Comparison of ENCODE assay signal across 9 mouse cellular contexts in genomic region chr11:96007516-96008235, GRCm38 (mm10). TPM values are rescaled to one million over a fixed set of nuclear protein-coding genes. Genes with fewer than 3 reads are reported as not detected.
DNase-seq lines count a peak whose midpoint lies in the region; ATAC-seq and TF ChIP-seq lines count a peak whose summit lies in the region.
"Had no signal": no experiment of that assay in that cellular context is flagged by ENCODE, and none has a peak within 500 bp of the region (broad histone marks: within the 10 kb centered on the region; RNA-seq: fewer than 3 reads in every experiment).

No protein-coding gene starts in this region.

- H3K4me1 ChIP-seq in testis, adult 2 months (ENCODE audit: control insufficient read depth, insufficient read depth, low read length) = peaks cover 9% of the 10 kb centered on the region
- peaks cover 9% of the 10 kb centered on the region for H3K4me1 ChIP-seq in hindbrain, embryonic 16.5 days (ENCODE audit: control insufficient read depth, insufficient read depth, low read depth, low read length)
- peaks cover 15% of the 10 kb centered on the region for H3K4me1 ChIP-seq in midbrain, embryonic 11.5 days (ENCODE audit: control insufficient read depth, insufficient read depth, low read length)

- H3K27ac ChIP-seq in testis, adult 2 months (ENCODE audit: control insufficient read depth, insufficient read depth, low read depth, low read length) = no peak overlapping the region
- peak overlapping the region; percentile 81 for H3K27ac ChIP-seq in hindbrain, embryonic 16.5 days (ENCODE audit: low read depth, low read length)
- H3K27ac ChIP-seq in midbrain, embryonic 11.5 days (ENCODE audit: low read depth, low read length) = peak overlapping the region; percentile 100

- DNase-seq in adrenal gland, postnatal 10 days = peak; percentile 22
- DNase-seq in adrenal gland, postnatal 36 days = no peak
- DNase-seq in testis, postnatal 14 days (ENCODE audit: low spot score) = no peak
- DNase-seq in midbrain, embryonic 11.5 days (ENCODE audit: low spot score, missing footprints) = peak; percentile 97
- no peak for DNase-seq in adipocyte (ENCODE audit: low spot score)
- no peak for DNase-seq in gastrocnemius, postnatal 25 days

- peaks cover 6% of the 10 kb centered on the region for H3K27me3 ChIP-seq in testis, adult 2 months (ENCODE audit: control insufficient read depth, insufficient read depth, low read length)
- no peaks in the 10 kb centered on the region for H3K27me3 ChIP-seq in hindbrain, embryonic 16.5 days (replicated peaks; ENCODE audit: control insufficient read depth, insufficient read depth, low read length)
- H3K27me3 ChIP-seq in midbrain, embryonic 11.5 days (ENCODE audit: control insufficient read depth, insufficient read depth, low read length) = no peaks in the 10 kb centered on the region

- no peaks in the 10 kb centered on the region for H3K36me3 ChIP-seq in testis, adult 2 months (ENCODE audit: control insufficient read depth, insufficient read depth, low read length)
- no peaks in the 10 kb centered on the region for H3K36me3 ChIP-seq in hindbrain, embryonic 16.5 days (ENCODE audit: control insufficient read depth, insufficient read depth, low read length)
- no peaks in the 10 kb centered on the region for H3K36me3 ChIP-seq in midbrain, embryonic 11.5 days (ENCODE audit: control insufficient read depth, insufficient read depth, low read length)

- ATAC-seq in hindbrain, embryonic 16.5 days = peak; percentile 16; the same call in 1 of the 2 replicates
- ATAC-seq in midbrain, embryonic 11.5 days (ENCODE audit: low FRiP score) = no peak; the same call in 1 of the 2 replicates

- H3K4me2 ChIP-seq in hindbrain, embryonic 16.5 days (ENCODE audit: low read length) = peak overlapping the region; percentile 88
- peak overlapping the region; percentile 72 for H3K4me2 ChIP-seq in midbrain, embryonic 11.5 days

- no peak for TF ChIP-seq POLR2A in testis, adult 2 months (IDR thresholded peaks at IDR 0.05; ENCODE audit: control insufficient read depth, low read depth, low read length)

- H3K9me3 ChIP-seq in hindbrain, embryonic 16.5 days (ENCODE audit: control insufficient read depth, low read length) = no peaks in the 10 kb centered on the region
- no peaks in the 10 kb centered on the region for H3K9me3 ChIP-seq in midbrain, embryonic 11.5 days (ENCODE audit: control insufficient read depth, low read length)

- peak overlapping the region; percentile 60 for H3K4me3 ChIP-seq in testis, adult 2 months (ENCODE audit: control insufficient read depth, low read depth, low read length)
- peak overlapping the region; percentile 51 for H3K4me3 ChIP-seq in hindbrain, embryonic 16.5 days (ENCODE audit: low read length)
- H3K4me3 ChIP-seq in midbrain, embryonic 11.5 days (ENCODE audit: low read depth, low read length) = peak overlapping the region; percentile 97

- no peak for TF ChIP-seq CTCF in testis, adult 2 months (IDR thresholded peaks at IDR 0.05; ENCODE audit: control insufficient read depth, insufficient read depth, insufficient replicate concordance, low read depth, low read length)

- H3K9ac ChIP-seq in hindbrain, embryonic 16.5 days (ENCODE audit: low read depth, low read length) = peak overlapping the region; percentile 74
- H3K9ac ChIP-seq in midbrain, embryonic 11.5 days (ENCODE audit: low read length) = peak overlapping the region; percentile 100

- under 1% methylated on average over 30 of the region's 33 CpGs for WGBS in hindbrain, embryonic 16.5 days
- under 1% methylated on average over 33 of the region's 33 CpGs for WGBS in midbrain, embryonic 11.5 days

RNA-seq across cellular contexts. Expression of gene Igf2bp1, which starts 1.9 kb away (rescaled TPM):
- total RNA-seq in adrenal gland, postnatal 10 days (2021) = 1 to 10 TPM; 4.3 to 6.4 TPM
- 1 to 10 TPM; 2.1 to 4.7 TPM for total RNA-seq in adrenal gland, postnatal 36 days (2021)
- polyA plus RNA-seq in testis, adult 2 months (2012; rRNA removed) = 6.5 and 8.1 TPM in 2 replicates
- 6.1 and 11.3 TPM in 2 replicates for polyA plus RNA-seq in hindbrain, embryonic 16.5 days (2015; fragmentation: Nextera tagmentation; extraction: Ambion mirVana)
- polyA plus RNA-seq in midbrain, embryonic 11.5 days (2014; fragmentation: Nextera tagmentation; extraction: Ambion mirVana) = 92.9 and 95.1 TPM in 2 replicates
- not detected for total RNA-seq in gastrocnemius, postnatal 25 days (2021)
- polyA plus RNA-seq: spleen, adult 2 months had no signal

RNA-seq across cellular contexts. Expression of gene Gip, which starts 16.7 kb away (rescaled TPM):
- total RNA-seq in adrenal gland, postnatal 10 days (2021) = not detected
- total RNA-seq in adrenal gland, postnatal 36 days (2021) = not detected
- 2.2 and 2.6 TPM in 2 replicates for polyA plus RNA-seq in testis, adult 2 months (2012; rRNA removed)
- polyA plus RNA-seq in hindbrain, embryonic 16.5 days (2015; fragmentation: Nextera tagmentation; extraction: Ambion mirVana) = not detected in 2 replicates
- not detected in 2 replicates for polyA plus RNA-seq in midbrain, embryonic 11.5 days (2014; fragmentation: Nextera tagmentation; extraction: Ambion mirVana)
- total RNA-seq in gastrocnemius, postnatal 25 days (2021) = not detected
- polyA plus RNA-seq: spleen, adult 2 months had no signal

RNA-seq across cellular contexts. Expression of gene Snf8, which starts 27.0 kb away (rescaled TPM):
- 10 to 100 TPM; 68.5 to 72.3 TPM for total RNA-seq in adrenal gland, postnatal 10 days (2021)
- 10 to 100 TPM; 85.8 to 89.6 TPM for total RNA-seq in adrenal gland, postnatal 36 days (2021)
- polyA plus RNA-seq in testis, adult 2 months (2012; rRNA removed) = 51.8 and 56.4 TPM in 2 replicates
- 120 and 132 TPM in 2 replicates for polyA plus RNA-seq in hindbrain, embryonic 16.5 days (2015; fragmentation: Nextera tagmentation; extraction: Ambion mirVana)
- 36.7 and 43.0 TPM in 2 replicates for polyA plus RNA-seq in midbrain, embryonic 11.5 days (2014; fragmentation: Nextera tagmentation; extraction: Ambion mirVana)
- total RNA-seq in gastrocnemius, postnatal 25 days (2021) = 10 to 100 TPM; 31.1 to 31.8 TPM

RNA-seq across cellular contexts. Expression of gene Ube2z, which starts 57.5 kb away (rescaled TPM):
- 10 to 100 TPM; 41.7 to 44.6 TPM for total RNA-seq in adrenal gland, postnatal 10 days (2021)
- 10 to 100 TPM; 53.4 to 56.4 TPM for total RNA-seq in adrenal gland, postnatal 36 days (2021)
- polyA plus RNA-seq in testis, adult 2 months (2012; rRNA removed) = 19.1 and 21.2 TPM in 2 replicates
- 37.5 and 38.4 TPM in 2 replicates for polyA plus RNA-seq in hindbrain, embryonic 16.5 days (2015; fragmentation: Nextera tagmentation; extraction: Ambion mirVana)
- 21.5 and 22.3 TPM in 2 replicates for polyA plus RNA-seq in midbrain, embryonic 11.5 days (2014; fragmentation: Nextera tagmentation; extraction: Ambion mirVana)
- total RNA-seq in gastrocnemius, postnatal 25 days (2021) = 10 to 100 TPM; 15.0 to 15.6 TPM

Comparison
In these comparisons a context has a peak if more than half of its experiments do, and no peak if none do; other contexts are left out.
1. DNase-seq: peak in adrenal gland, postnatal 10 days (single experiment) and midbrain, embryonic 11.5 days (single experiment); none in adrenal gland, postnatal 36 days (0 of 2), testis, postnatal 14 days (single experiment), adipocyte (single experiment) and gastrocnemius, postnatal 25 days (single experiment).
2. Peak in every context shown above with its lines, with median percentiles within 50 percentile points of each other: H3K4me3 ChIP-seq.